Mouse (Mus musculus): ENCODE results near the gene Lpin2.

The Lpin2 gene

GRCm38 (mm10) chr17:71230108-71230709, 47.8 kb downstream of the Lpin2 start:
- no peak for DNase-seq (ENCODE audit: low read depth, low spot score)

- no peak for DNase-seq (ENCODE audit: low read depth, low spot score)
Observed at GRCm38 (mm10) chr17:71231998-71232397, 49.6 kb downstream of the Lpin2 start.

- DNase-seq (ENCODE audit: low read depth, low spot score), result no peak
Observed at GRCm38 (mm10) chr17:71233210-71233609, 50.9 kb downstream of the Lpin2 start.

GRCm38 (mm10) chr17:71234041-71234594, 51.8 kb downstream of the Lpin2 start:
- no peak for DNase-seq (ENCODE audit: low read depth, low spot score)

GRCm38 (mm10) chr17:71235229-71235958, 53.0 kb downstream of the Lpin2 start:
- DNase-seq (ENCODE audit: low read depth, low spot score), result peak; percentile 52

GRCm38 (mm10) chr17:71238494-71238893, 56.1 kb downstream of the Lpin2 start:
- DNase-seq (ENCODE audit: low read depth, low spot score), result no peak

- no peak for DNase-seq (ENCODE audit: low read depth, low spot score)
Observed at GRCm38 (mm10) chr17:71240811-71241210, 58.5 kb downstream of the Lpin2 start.

GRCm38 (mm10) chr17:71242666-71243065, 60.3 kb downstream of the Lpin2 start:
- no peak for DNase-seq (ENCODE audit: low read depth, low spot score)

GRCm38 (mm10) chr17:71245133-71245532, 62.8 kb downstream of the Lpin2 start:
- DNase-seq (ENCODE audit: low read depth, low spot score), result no peak

GRCm38 (mm10) chr17:71246022-71246421, 63.7 kb downstream of the Lpin2 start:
- DNase-seq (ENCODE audit: low read depth, low spot score), result no peak

- no peak for DNase-seq (ENCODE audit: low read depth, low spot score)
Observed at GRCm38 (mm10) chr17:71248963-71249362, 66.6 kb downstream of the Lpin2 start.

GRCm38 (mm10) chr17:71250046-71250445, 67.7 kb downstream of the Lpin2 start:
- DNase-seq (ENCODE audit: low read depth, low spot score), result no peak

- DNase-seq (ENCODE audit: low read depth, low spot score), result no peak
Observed at GRCm38 (mm10) chr17:71250819-71251600, 68.7 kb downstream of the Lpin2 start.

GRCm38 (mm10) chr17:71251601-71252001, 69.2 kb downstream of the Lpin2 start:
- DNase-seq (ENCODE audit: low read depth, low spot score), result no peak

- no peak for DNase-seq (ENCODE audit: low read depth, low spot score)
Observed at GRCm38 (mm10) chr17:71252101-71252500, 69.7 kb downstream of the Lpin2 start.

GRCm38 (mm10) chr17:71253391-71253790, 71.0 kb downstream of the Lpin2 start:
- DNase-seq (ENCODE audit: low read depth, low spot score), result no peak

GRCm38 (mm10) chr17:71254106-71254505, 71.7 kb downstream of the Lpin2 start:
- DNase-seq (ENCODE audit: low read depth, low spot score), result no peak

GRCm38 (mm10) chr17:71254736-71255135, 72.4 kb downstream of the Lpin2 start:
- peak; percentile 60 for DNase-seq (ENCODE audit: low read depth, low spot score)

- DNase-seq (ENCODE audit: low read depth, low spot score), result no peak
Observed at GRCm38 (mm10) chr17:71256068-71256615, 73.8 kb downstream of the Lpin2 start.

- peak; percentile 33 for DNase-seq (ENCODE audit: low read depth, low spot score)
Observed at GRCm38 (mm10) chr17:71256806-71257536, 74.6 kb downstream of the Lpin2 start.

- DNase-seq (ENCODE audit: low read depth, low spot score), result peak; percentile 62
Observed at GRCm38 (mm10) chr17:71259727-71260126, 77.4 kb downstream of the Lpin2 start.

Measured in A20 (cell line).